Mouse (Mus musculus) heart, embryonic 16.5 days (tissue): ENCODE results near the gene Tmem221. TPM values are rescaled to one million over a fixed set of nuclear protein-coding genes. Genes with fewer than 3 reads are reported as not detected.
A peak's percentile ranks its signal among the peaks of the same experiment; 100 is the strongest.
"Not testable (repeated sequence)": the region's sequence is repeated elsewhere in the genome, so short reads cannot be mapped to it uniquely, and the experiment has no call there.

Experiments used
- ATAC-seq: fragments of 200-750 bp; cut with Nextera tagmentation; replicated peaks from 2 replicates; pipeline ENCODE4 v1.8.0; 2017; ENCODE audit warnings: moderate number of reproducible peaks; ENCODE audit not compliant: insufficient read depth, low FRiP score; ENCODE audit errors: extremely low read depth
- H3K27ac ChIP-seq: fragments of 300-500 bp; sonication (generic); 2 replicates; pipeline ENCODE4 v1.5.1; 2014; ENCODE audit warnings: mild to moderate bottlenecking, low read length, control low read depth, moderate library complexity
- H3K27me3 ChIP-seq: fragments of 300-500 bp; sonication (generic); 2 replicates; pipeline ENCODE4 v1.6.1; 2014; ENCODE audit warnings: low read length, mixed read lengths; ENCODE audit not compliant: control insufficient read depth, insufficient read depth
- H3K36me3 ChIP-seq: fragments of 300-500 bp; sonication (generic); 2 replicates; pipeline ENCODE4 v1.6.1; 2014; ENCODE audit not compliant: control insufficient read depth, insufficient read depth
- H3K4me1 ChIP-seq: fragments of 300-500 bp; sonication (generic); 2 replicates; pipeline ENCODE4 v1.6.1; 2014; ENCODE audit warnings: low read length, mixed read lengths; ENCODE audit not compliant: control insufficient read depth, insufficient read depth
- H3K4me2 ChIP-seq: fragments of 300-500 bp; sonication (generic); 2 replicates; pipeline ENCODE4 v1.6.1; 2014; ENCODE audit warnings: low read depth, mild to moderate bottlenecking, control low read depth, low read length
- H3K4me3 ChIP-seq: fragments of 300-500 bp; sonication (generic); 2 replicates; pipeline ENCODE4 v1.5.1; 2014; ENCODE audit warnings: mild to moderate bottlenecking, control low read depth, low read length
- H3K9ac ChIP-seq: fragments of 300-500 bp; sonication (generic); 2 replicates; pipeline ENCODE4 v1.6.1; 2014; ENCODE audit warnings: low read length, control low read depth
- H3K9me3 ChIP-seq: fragments of 300-500 bp; sonication (generic); replicated peaks from 2 replicates; pipeline ENCODE4 v1.6.1; 2016; ENCODE audit warnings: low read length; ENCODE audit not compliant: control insufficient read depth
- WGBS: fragments of 180-500 bp; shearing (Covaris S2); extraction: QIAGEN DNeasy Blood & Tissue Kit; methylation state at CpG from one replicate; pipeline ENCODE4 v1.1.7; 2014; 5-methylcytosine and 5-hydroxymethylcytosine counted together
- polyA plus RNA-seq: library from polyadenylated mRNA; unstranded; fragments of >200 nt; fragmentation: Nextera tagmentation; extraction: Ambion mirVana; gene quantifications from 2 replicates; pipeline ENCODE4 v1.2.1, GENCODE M21; 2015

Tmem221 gene
- polyA plus RNA-seq, 1 experiment from 2014 or later: 1.4 TPM

- H3K36me3 ChIP-seq: peaks cover 16% of the 10 kb centered on the region
- H3K4me3 ChIP-seq: no peak overlapping the region
- H3K27me3 ChIP-seq: no peaks in the 10 kb centered on the region
- 87% methylated on average over 11 of the region's 11 CpGs for WGBS
- ATAC-seq: no peak
- H3K27ac ChIP-seq: no peak overlapping the region
- H3K9ac ChIP-seq: no peak overlapping the region
- H3K4me1 ChIP-seq: peaks cover 5% of the 10 kb centered on the region; the same call in 1 of the 2 replicates
- H3K9me3 ChIP-seq: no peaks in the 10 kb centered on the region
- no peak overlapping the region for H3K4me2 ChIP-seq
Observed at GRCm38 (mm10) chr8:71545053-71545452, 13.6 kb downstream of the Tmem221 start.

- Histone ChIP-seq H3K27me3 (no peaks in the 10 kb centered on the region), H3K36me3 (peaks cover 16% of the 10 kb centered on the region), H3K27ac (no peak overlapping the region), H3K9me3 (no peaks in the 10 kb centered on the region), H3K4me1 (peaks cover 5% of the 10 kb centered on the region; the same call in 1 of the 2 replicates), H3K9ac (peak overlapping the region; percentile 84), H3K4me2 (peak overlapping the region; percentile 81), H3K4me3 (peak overlapping the region; percentile 81)
- no peak for ATAC-seq
- 78% methylated on average over 9 of the region's 9 CpGs for whole genome bisulfite sequencing
Observed at GRCm38 (mm10) chr8:71543755-71544154, 14.9 kb downstream of the Tmem221 start.

- peaks cover 8% of the 10 kb centered on the region; the same call in 1 of the 2 replicates for H3K4me1 ChIP-seq
- H3K27ac ChIP-seq: peak within 1 kb of the TSS; percentile 66; the same call in 1 of the 2 replicates
- WGBS: under 1% methylated on average over 55 of the region's 55 CpGs
- peak within 1 kb of the TSS; percentile 84 for H3K9ac ChIP-seq
- H3K36me3 ChIP-seq: peaks cover 9% of the 10 kb centered on the region
- H3K27me3 ChIP-seq: no peaks in the 10 kb centered on the region
- no peaks in the 10 kb centered on the region for H3K9me3 ChIP-seq
- peak within 1 kb of the TSS; percentile 81 for H3K4me2 ChIP-seq
- peak within 1 kb of the TSS; percentile 81 for H3K4me3 ChIP-seq
- ATAC-seq: peak; percentile 91
Observed at GRCm38 (mm10) chr8:71542632-71543343, 15.9 kb downstream of the Tmem221 start, which contains the start of gene Mvb12a. Mvb12a (plus strand) TSS chr8:71542922.

- Histone ChIP-seq H3K4me3 (peak within 1 kb of the TSS; percentile 64), H3K36me3 (no peaks in the 10 kb centered on the region), H3K9ac (peak within 1 kb of the TSS; percentile 72), H3K27me3 (no peaks in the 10 kb centered on the region), H3K9me3 (no peaks in the 10 kb centered on the region), H3K4me2 (peak within 1 kb of the TSS; percentile 73), H3K27ac (peak within 1 kb of the TSS; percentile 75), H3K4me1 (0 out of 2 replicates have a peak, but pooled peaks cover 5% of the 10 kb centered on the region)
- ATAC-seq: peak; percentile 81
- WGBS: 3% methylated on average over 37 of the region's 37 CpGs
Observed at GRCm38 (mm10) chr8:71537028-71537867, 21.4 kb downstream of the Tmem221 start, which contains the start of gene Bst2. Bst2 (minus strand) TSS chr8:71537456.

GRCm38 (mm10) chr8:71535663-71536062, 23.0 kb downstream of the Tmem221 start:
- Histone ChIP-seq H3K27me3 (no peaks in the 10 kb centered on the region), H3K9ac (no peak overlapping the region), H3K4me1 (0 out of 2 replicates have a peak, but pooled peaks cover 5% of the 10 kb centered on the region), H3K36me3 (no peaks in the 10 kb centered on the region), H3K4me2 (peak overlapping the region; percentile 73), H3K9me3 (no peaks in the 10 kb centered on the region), H3K4me3 (peak overlapping the region; percentile 64; the same call in 1 of the 2 replicates), H3K27ac (no peak overlapping the region)
- 0 out of 2 replicates have a peak, but pooled peaks have one; percentile 23 for ATAC-seq
- WGBS: 60% methylated on average over 5 of the region's 5 CpGs

- 42% methylated on average over 3 of the region's 3 CpGs for WGBS
- no peaks in the 10 kb centered on the region for H3K27me3 ChIP-seq
- no peak overlapping the region for H3K4me3 ChIP-seq
- no peaks in the 10 kb centered on the region for H3K36me3 ChIP-seq
- no peaks in the 10 kb centered on the region for H3K9me3 ChIP-seq
- no peak overlapping the region for H3K9ac ChIP-seq
- ATAC-seq: no peak
- no peak overlapping the region for H3K27ac ChIP-seq
- H3K4me1 ChIP-seq: 0 out of 2 replicates have a peak, but pooled peaks cover 5% of the 10 kb centered on the region
- no peak overlapping the region for H3K4me2 ChIP-seq
Observed at GRCm38 (mm10) chr8:71534263-71534810, 24.3 kb downstream of the Tmem221 start.

GRCm38 (mm10) chr8:71530735-71531467, 27.8 kb downstream of the Tmem221 start:
- not testable (repeated sequence) for H3K9ac ChIP-seq, H3K4me3 ChIP-seq, H3K36me3 ChIP-seq, H3K27me3 ChIP-seq, H3K27ac ChIP-seq, H3K4me2 ChIP-seq, ATAC-seq, H3K9me3 ChIP-seq
- peaks cover 23% of the 10 kb centered on the region for H3K4me1 ChIP-seq
- WGBS: 72% methylated on average over 5 of the region's 12 CpGs

- peaks cover 27% of the 10 kb centered on the region for H3K4me1 ChIP-seq
- H3K9ac ChIP-seq: no peak overlapping the region
- H3K4me3 ChIP-seq: no peak overlapping the region
- ATAC-seq: peak; percentile 65; the same call in 1 of the 2 replicates
- H3K4me2 ChIP-seq: no peak overlapping the region
- peak overlapping the region; percentile 94 for H3K27ac ChIP-seq
- no peaks in the 10 kb centered on the region for H3K36me3 ChIP-seq
- no peaks in the 10 kb centered on the region for H3K9me3 ChIP-seq
- 61% methylated on average over 11 of the region's 11 CpGs for WGBS
- peaks cover 3% of the 10 kb centered on the region for H3K27me3 ChIP-seq
Observed at GRCm38 (mm10) chr8:71528362-71529073, 30.2 kb downstream of the Tmem221 start.
